Mouse (Mus musculus) layer of hippocampus, postnatal 14 days (tissue): Measurements from ENCODE around the gene Ppm1j. TPM values are rescaled to one million over a fixed set of nuclear protein-coding genes. Genes with fewer than 3 reads are reported as not detected.

Experiments
- DNase-seq, 2 experiments: peaks; one replicate each; pipeline ENCODE4 v3.0.0; 2021 to 2022; ENCODE audit warnings: low spot score in 2 of 2, mixed read lengths in 1 of 2
- total RNA-seq, 2 experiments: library from RNA; stranded (reverse); gene quantifications; 2 replicates each; pipeline ENCODE4 v1.2.3; 2021

Gene Ppm1j
- total RNA-seq, 2 experiments from 2014 or later = 0.81 to 2.7 TPM

- DNase-seq = no peak
Measured at GRCm38 (mm10) chr3:104782061-104782681, 1.3 kb downstream of the Ppm1j start.

- no peak for DNase-seq
Measured at GRCm38 (mm10) chr3:104783971-104784500, 3.2 kb downstream of the Ppm1j start.

GRCm38 (mm10) chr3:104785284-104785683 is 4.4 kb downstream of the Ppm1j start:
- no peak for DNase-seq

- no peak for DNase-seq
Measured at GRCm38 (mm10) chr3:104788075-104788474, 7.2 kb downstream of the Ppm1j start, which contains the start of gene Rhoc. Gene Rhoc (plus strand): TSS chr3:104788375.

- DNase-seq = peak; percentile 70 to 74
Measured at GRCm38 (mm10) chr3:104788561-104789311, 7.9 kb downstream of the Ppm1j start.

GRCm38 (mm10) chr3:104789312-104789605 is 8.4 kb downstream of the Ppm1j start:
- DNase-seq = no peak

- no peak for DNase-seq
Measured at GRCm38 (mm10) chr3:104789822-104790221, 9.0 kb downstream of the Ppm1j start.

GRCm38 (mm10) chr3:104790401-104790937 is 9.6 kb downstream of the Ppm1j start:
- peak in 1 of 2 experiments; percentile 15 for DNase-seq

- DNase-seq = peak in 1 of 2 experiments; percentile 29
Measured at GRCm38 (mm10) chr3:104791017-104791416, 10.2 kb downstream of the Ppm1j start.

- DNase-seq = peak in 1 of 2 experiments; percentile 12
Measured at GRCm38 (mm10) chr3:104791671-104792070, 10.8 kb downstream of the Ppm1j start.

- no peak for DNase-seq
Measured at GRCm38 (mm10) chr3:104792360-104793270, 11.8 kb downstream of the Ppm1j start.

- DNase-seq = peak; percentile 72 to 82
Measured at GRCm38 (mm10) chr3:104793871-104794828, 13.3 kb downstream of the Ppm1j start.

GRCm38 (mm10) chr3:104794953-104795470 is 14.2 kb downstream of the Ppm1j start:
- no peak for DNase-seq

- DNase-seq = no peak
Measured at GRCm38 (mm10) chr3:104795661-104796340, 14.9 kb downstream of the Ppm1j start.

GRCm38 (mm10) chr3:104796430-104797082 is 15.7 kb downstream of the Ppm1j start:
- DNase-seq = no peak

GRCm38 (mm10) chr3:104800681-104801080 is 19.8 kb downstream of the Ppm1j start:
- DNase-seq = no peak

GRCm38 (mm10) chr3:104801481-104801880 is 20.6 kb downstream of the Ppm1j start:
- no peak for DNase-seq

GRCm38 (mm10) chr3:104804312-104804711 is 23.5 kb downstream of the Ppm1j start:
- DNase-seq = no peak

- no peak for DNase-seq
Measured at GRCm38 (mm10) chr3:104805539-104805938, 24.7 kb downstream of the Ppm1j start.
